Mouse (Mus musculus): ENCODE measurements around the gene Rhov.

DNA sequence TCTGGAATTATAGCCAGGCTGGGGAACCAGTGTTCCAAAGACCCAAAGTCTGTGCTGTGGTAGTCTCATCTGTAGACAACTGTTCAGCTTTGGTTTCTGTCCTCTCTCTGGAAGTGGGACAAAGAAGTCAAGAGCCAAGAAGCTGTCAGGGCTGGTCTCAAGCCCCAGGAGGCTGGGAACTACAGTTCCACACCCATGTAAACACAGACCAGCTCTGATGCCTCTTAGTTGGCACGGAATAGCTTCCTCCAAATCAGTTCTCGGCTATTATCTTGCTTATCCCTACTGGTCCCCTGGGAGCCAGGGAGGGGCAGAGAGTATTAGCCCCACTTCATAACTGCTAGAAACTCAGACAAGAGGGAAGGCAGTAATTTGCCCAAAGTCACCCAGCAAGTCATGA, 9.7 kb downstream of the Rhov start:
- TF ChIP-seq CTCF (IDR thresholded peaks at IDR 0.05; ENCODE audit: control insufficient read depth, insufficient read depth, low read length) (no peak), POLR2A (IDR thresholded peaks at IDR 0.05; ENCODE audit: borderline replicate concordance, control insufficient read depth, low read depth, low read length) (no peak)
